Mouse (Mus musculus): Measurements from ENCODE around the gene Elp6.

The Elp6 gene

DNA sequence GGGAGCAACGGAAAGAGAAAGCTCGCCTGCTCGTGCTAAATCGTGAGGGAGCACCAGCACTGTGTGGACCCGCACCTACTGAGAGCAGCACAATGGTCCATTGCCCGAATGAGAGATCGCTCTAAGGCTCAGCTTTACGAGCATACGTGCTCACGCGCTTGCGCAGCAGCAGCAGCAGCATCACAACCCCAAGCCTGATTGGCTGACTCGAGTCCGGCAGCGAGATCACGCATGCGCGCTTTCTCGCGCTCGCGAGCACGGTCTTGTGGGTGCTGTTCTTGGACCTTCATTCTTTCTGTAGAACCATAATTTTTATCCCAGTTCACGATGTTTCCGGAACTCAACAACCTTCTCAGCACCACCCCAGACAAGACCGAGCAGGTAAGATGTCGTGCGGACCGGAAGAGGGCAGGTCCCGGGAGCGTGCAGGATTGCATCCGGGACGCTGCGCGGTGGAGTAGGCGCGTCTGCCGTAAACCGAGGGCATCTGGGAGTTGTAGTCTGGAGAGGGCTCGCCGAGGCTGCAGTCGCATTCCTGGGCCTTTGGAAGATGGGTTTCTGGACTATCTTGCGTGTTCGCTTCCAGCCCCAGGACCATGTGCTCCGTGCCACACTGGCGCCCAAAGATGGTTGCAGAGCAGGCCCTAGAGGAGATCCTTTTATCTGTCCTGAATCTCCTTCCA, at the start of gene Elp6:
Elp6 (plus strand) TSS at position 205 of the 683 bp plus-strand sequence.
- DNase-seq (ENCODE audit: low read depth, low spot score), result peak; percentile 97

DNA sequence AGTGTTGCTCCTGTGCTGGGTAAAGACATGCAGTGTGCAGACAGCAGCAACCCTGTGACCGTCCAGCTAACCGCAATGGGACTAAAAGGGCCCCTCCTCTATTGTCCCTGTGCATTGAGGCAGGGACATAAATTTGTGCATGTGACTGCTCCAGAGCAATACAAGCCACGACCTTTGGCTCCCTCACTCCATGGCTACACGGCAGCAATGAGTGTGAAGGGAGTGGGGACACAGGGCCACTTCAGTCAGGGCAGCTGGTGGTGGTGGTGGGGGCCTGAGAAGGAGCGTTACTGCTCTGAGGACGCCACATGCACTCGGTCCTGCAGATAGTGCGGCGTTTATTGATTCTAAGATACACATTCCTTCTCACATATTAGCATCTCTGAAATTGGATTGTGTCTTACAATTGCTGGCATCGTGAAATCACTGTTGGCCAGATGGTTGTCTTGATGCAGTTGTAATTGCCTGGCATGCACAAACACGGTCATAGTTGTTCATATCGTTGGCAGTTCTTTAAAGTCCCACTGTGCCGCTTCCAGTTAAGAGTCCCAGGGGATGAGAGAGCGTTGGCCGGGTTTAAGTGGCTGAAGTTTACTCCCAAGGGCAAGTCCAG, 49.5 kb upstream of the Elp6 start:
- no peak for DNase-seq (ENCODE audit: low read depth, low spot score)

DNA sequence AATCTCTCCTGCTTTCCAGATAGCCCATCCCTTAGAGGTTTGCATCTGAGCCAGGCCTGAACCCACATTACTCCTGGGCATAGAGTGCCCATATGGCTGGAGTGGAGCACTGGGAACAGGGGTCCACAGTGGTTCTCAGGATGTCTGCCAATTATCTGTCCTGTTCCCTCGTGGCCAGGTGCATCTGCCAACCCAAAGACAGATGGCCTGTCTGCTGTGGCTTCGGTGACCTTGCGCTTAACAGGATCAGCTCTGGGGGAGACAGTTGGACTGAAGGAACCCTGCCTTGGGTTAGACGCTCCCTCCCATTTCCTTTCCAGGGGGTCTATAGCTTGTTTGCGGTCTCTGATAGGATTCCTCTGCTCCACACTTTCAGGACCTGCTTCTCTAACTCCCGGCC, 46.3 kb upstream of the Elp6 start:
- no peak for DNase-seq (ENCODE audit: low read depth, low spot score)

GRCm38 (mm10) chr9:110259118-110259517, 45.9 kb upstream of the Elp6 start:
- DNase-seq (ENCODE audit: low read depth, low spot score), result no peak

- no peak for DNase-seq (ENCODE audit: low read depth, low spot score)
Observed at GRCm38 (mm10) chr9:110263181-110263580, 41.8 kb upstream of the Elp6 start.

- no peak for DNase-seq (ENCODE audit: low read depth, low spot score)
Observed at GRCm38 (mm10) chr9:110264991-110265390, 40.0 kb upstream of the Elp6 start.

- peak; percentile 57 for DNase-seq (ENCODE audit: low read depth, low spot score)
Observed at GRCm38 (mm10) chr9:110268416-110268815, 36.6 kb upstream of the Elp6 start.

DNA sequence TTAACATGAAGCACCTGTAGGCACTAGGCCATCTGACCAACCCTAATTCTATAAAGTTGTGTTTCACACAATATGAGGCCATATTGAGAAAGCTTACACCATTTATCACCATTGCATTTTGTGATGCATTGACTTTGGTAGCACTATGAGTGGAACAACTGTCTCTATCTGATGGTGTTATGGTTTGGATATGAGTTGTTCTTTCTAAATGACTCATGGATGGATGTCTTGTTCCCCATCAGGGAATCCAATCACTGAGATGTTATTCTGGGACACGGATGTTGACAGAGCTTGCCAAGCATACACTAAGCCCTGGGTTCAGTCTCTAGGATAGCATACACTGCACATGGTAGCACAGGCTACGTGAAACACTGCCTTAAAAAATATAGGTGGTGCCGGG, 32.6 kb upstream of the Elp6 start:
- DNase-seq (ENCODE audit: low read depth, low spot score), result no peak

GRCm38 (mm10) chr9:110273507-110273906, 31.5 kb upstream of the Elp6 start:
- no peak for DNase-seq (ENCODE audit: low read depth, low spot score)

- peak; percentile 95 for DNase-seq (ENCODE audit: low read depth, low spot score)
Observed at GRCm38 (mm10) chr9:110275882-110276281, 29.1 kb upstream of the Elp6 start.

DNA sequence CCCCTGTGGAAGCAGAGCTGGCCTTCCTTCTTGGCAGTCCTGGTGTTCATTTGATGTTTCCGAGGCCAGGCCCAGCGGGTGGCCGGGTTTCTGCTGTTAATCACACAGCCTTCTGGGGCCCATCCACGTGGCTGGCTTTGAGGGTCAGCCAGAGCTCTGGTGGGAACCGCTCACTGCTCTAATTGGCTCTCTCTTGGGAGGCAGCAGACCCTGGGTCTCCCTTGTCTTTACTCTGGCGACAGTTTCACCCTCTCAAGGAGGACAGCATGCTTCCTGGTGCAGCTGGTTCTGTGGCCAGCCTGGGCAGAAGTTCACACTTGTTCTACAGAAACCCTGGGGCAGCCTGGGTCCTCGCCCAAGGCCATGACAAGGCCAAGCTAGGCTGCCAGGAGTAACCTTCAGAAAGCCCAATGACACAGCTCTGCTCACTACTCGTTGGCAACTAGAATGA, 27.5 kb upstream of the Elp6 start:
- no peak for DNase-seq (ENCODE audit: low read depth, low spot score)

GRCm38 (mm10) chr9:110284075-110284697, 20.8 kb upstream of the Elp6 start:
- DNase-seq (ENCODE audit: low read depth, low spot score), result no peak

GRCm38 (mm10) chr9:110287321-110287924, 17.6 kb upstream of the Elp6 start:
- DNase-seq (ENCODE audit: low read depth, low spot score), result no peak

- no peak for DNase-seq (ENCODE audit: low read depth, low spot score)
Observed at GRCm38 (mm10) chr9:110293254-110293718, 11.7 kb upstream of the Elp6 start.

GRCm38 (mm10) chr9:110293873-110294415, 11.0 kb upstream of the Elp6 start:
- peak; percentile 27 for DNase-seq (ENCODE audit: low read depth, low spot score)

DNA sequence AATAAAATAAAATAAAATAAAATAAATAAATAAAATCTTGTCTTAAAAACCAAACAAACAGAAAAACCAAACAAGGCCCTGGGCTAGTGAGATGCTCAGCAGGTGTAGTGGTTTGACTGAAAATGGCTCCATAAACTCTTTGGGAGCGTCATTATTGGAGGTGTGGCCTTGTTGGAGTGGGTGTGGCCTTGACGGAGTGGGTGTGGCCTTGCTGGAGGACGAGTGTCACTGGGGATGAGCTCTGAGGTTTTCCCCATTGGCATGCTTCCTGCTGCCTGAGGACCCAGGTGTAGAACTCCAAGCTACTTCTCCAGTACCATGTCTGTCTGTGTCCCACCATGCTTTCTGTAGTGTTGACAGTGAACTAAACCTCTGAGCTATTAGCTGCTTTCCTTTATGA, 10.2 kb upstream of the Elp6 start:
- peak; percentile 71 for DNase-seq (ENCODE audit: low read depth, low spot score)

DNA sequence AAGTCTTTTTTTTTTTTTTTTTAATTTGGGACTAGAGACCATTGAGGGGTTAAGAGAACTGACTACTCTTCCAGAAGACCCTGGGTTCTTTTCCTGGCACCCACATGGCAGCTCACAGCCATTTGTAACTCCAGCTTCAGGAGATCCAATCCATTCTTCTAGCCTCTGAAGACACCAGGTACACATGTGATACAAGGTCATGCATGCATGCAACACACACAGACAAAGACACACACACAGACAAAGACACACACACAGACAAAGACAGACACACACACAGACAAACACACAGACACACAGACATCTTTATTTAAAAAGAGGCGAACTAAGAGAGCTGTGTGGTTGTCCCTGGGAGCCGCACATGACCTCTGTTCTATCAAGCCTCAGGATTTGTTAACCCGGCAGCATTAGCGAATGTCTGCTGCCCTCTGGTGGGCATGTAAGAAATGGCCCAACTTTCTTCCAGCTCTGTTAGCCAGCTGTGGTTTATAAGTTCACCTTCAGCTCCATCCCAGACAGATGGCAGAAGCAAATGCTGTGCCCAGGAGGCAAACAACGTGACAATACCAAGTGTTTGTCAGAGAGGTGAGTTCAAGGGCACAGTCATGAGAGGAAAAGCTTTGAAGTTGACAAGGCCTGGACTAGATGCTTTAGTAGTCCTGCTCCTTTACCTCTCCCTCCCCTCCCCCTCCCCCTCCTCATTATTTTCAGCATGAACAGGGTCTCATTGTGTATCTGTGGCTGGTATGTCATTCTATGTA, 7.9 kb upstream of the Elp6 start:
- DNase-seq (ENCODE audit: low read depth, low spot score), result peak; percentile 92

DNA sequence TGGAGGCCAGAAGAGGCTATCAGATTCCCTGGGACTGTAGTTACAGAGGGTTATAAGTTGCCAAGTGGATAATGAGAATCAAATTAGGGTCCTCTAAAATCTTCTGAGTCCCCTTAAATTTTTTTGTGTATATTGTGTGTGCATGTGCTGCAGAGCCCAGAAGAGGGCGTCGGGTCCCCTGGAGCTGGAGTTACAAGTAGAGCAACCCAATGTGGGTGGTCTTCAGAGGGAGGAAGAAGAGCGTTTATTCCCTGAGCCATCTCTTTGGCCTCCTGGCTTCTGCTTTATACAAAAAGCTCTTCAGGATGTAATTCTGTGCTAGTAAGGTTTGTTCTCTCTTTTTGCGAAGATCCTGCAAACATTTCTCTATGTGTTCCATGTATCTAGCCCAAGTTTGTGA, 457 bp upstream of the Elp6 start:
- DNase-seq (ENCODE audit: low read depth, low spot score), result peak; percentile 85

GRCm38 (mm10) chr9:110306371-110306770, 1.4 kb downstream of the Elp6 start:
- DNase-seq (ENCODE audit: low read depth, low spot score), result no peak

- no peak for DNase-seq (ENCODE audit: low read depth, low spot score)
Observed at GRCm38 (mm10) chr9:110314706-110315105, 9.7 kb downstream of the Elp6 start.

- no peak for DNase-seq (ENCODE audit: low read depth, low spot score)
Observed at GRCm38 (mm10) chr9:110315410-110315809, 10.4 kb downstream of the Elp6 start.

Measured in R1 (cell line).